Mouse (Mus musculus) activated CD4-positive, CD25-positive, alpha-beta regulatory T cell, adult 4 months (primary cell): ENCODE results near the gene Adam12. TPM values are rescaled to one million over a fixed set of nuclear protein-coding genes. Genes with fewer than 3 reads are reported as not detected.

Source experiments
- ATAC-seq: one replicate; pipeline ENCODE4 v1.8.0; 2017
- polyA plus RNA-seq, 2 experiments: library from polyadenylated mRNA; unstranded; fragments of 100-300 nt; shearing (Covaris generic); gene quantifications; one replicate each; pipeline ENCODE4 v1.2.1; 2017

Gene Adam12
- polyA plus RNA-seq, 2 experiments from 2014 or later: 1.3 to 1.7 TPM

DNA sequence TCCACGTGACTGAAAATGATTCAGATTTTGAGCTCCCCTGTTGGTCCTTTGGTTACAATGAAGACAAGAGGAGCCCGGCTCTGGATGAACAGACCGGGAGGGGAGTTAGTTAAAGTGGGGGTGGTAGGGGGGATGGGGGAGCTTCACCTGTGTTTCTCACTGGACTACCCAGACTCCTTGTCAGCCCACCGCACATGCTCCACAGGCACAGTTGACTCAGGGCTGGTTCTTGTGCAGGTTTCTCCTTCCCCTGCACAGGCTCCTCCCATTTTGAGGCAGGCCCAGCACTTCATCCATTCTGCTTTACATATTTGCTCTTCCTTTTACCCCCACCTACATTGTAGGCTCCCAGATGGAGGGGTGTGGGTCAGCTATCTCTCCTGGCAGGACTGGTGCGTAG is 369.2 kb downstream of the Adam12 start:
- ATAC-seq: no peak

GRCm38 (mm10) chr7:133862233-133862632 is 369.7 kb downstream of the Adam12 start:
- no peak for ATAC-seq

DNA sequence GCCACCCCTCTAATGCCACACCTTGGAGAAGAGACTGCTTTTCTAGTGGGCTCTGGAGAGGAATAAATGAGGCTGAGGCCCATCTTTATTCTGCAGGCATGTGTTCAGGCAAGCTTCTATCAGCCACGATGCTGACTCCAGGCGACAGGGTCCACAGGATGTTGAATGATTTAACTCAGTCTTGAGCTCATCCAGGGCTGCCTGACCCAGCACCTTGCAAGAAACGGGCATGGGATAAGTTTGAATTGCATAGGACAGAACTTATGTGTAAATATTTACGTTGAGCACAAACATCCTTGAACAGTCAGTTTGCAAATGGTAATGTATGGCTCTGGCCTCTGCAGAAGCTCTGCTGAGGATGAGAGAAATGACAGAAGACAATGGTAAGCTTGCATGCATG is 372.4 kb downstream of the Adam12 start:
- no peak for ATAC-seq

DNA sequence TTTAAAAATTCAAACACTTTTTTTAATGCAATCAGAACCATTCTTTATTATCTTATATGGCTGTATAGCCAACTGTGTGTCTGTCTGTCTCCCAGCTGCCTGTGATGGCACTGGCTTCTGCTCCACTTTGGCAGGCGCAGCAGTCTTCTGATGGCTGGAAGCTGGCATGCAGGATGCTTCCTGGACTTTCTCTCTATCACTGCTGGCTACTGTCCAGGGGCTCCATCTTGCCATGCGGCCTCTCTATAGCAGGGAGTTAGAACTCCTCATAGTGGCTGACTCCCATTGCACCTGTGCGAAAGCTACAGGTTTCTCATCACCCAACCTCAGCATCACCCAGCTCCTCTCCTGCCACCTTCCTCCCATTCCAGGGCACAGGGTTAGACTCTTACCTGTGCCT is 373.4 kb downstream of the Adam12 start:
- ATAC-seq: no peak

GRCm38 (mm10) chr7:133856278-133856677 is 375.7 kb downstream of the Adam12 start:
- no peak for ATAC-seq

- ATAC-seq: no peak
Measured at GRCm38 (mm10) chr7:133850735-133851134, 381.2 kb downstream of the Adam12 start.

DNA sequence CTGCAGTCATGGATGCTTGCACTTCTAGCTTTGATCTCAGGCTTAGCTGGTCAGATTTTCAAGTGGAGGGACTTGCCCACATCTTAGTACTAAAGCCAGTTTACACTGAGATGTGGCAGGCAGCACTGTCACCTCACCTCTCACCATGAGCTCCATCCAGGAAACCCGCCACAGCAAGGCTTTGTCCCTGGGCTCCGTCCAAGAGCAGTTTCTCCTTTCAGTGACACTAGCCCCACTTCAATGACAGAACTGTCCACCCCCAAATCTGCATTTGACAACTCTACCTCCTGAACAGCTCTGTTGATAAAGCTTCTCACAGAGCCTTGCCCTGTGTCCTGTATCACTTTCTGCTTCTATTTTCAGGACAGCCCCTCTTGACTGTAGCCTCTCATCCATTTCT is 383.8 kb downstream of the Adam12 start:
- no peak for ATAC-seq

DNA sequence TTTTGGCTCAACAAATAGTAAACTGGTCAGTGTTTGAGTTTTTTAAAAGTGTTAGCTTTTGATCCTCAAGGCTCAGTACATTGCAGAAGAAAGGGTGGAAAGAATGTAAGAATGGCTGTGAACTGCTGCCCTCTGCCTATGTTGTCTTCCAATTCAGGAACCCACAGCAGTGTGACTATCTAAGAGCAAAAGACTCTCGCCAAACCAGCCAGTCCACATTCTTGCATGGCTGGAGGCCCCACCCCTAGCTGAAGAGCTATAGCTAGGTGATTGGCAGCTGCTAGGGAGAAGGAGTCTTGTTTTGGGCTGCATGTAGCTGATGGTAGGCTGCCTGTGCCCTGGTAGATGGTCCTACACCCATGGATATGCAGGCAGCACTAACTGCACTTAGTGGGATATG is 384.8 kb downstream of the Adam12 start:
- no peak for ATAC-seq

GRCm38 (mm10) chr7:133842079-133842478 is 389.9 kb downstream of the Adam12 start:
- ATAC-seq: no peak

DNA sequence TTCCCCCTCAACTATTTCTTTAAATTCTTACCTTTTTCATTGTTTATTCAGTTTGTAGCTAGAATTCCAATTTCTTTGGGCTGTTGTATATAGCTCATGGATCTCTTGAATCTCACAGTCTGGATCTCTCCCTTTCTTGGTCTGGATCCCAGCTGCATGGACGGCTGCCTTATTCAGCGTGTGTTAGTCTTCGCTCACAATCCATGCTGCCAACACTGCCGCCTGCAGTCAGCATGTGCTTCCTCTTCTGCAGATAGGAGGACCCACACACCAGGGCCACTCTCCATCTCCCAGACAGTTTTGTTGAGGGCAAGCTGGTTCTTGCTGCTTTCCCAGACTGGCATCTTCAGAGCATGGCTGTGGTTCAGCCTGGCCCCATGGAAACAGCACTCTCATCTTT is 392.4 kb downstream of the Adam12 start:
- ATAC-seq: no peak

Other genes starting within 250 kb of the Adam12 start
- gene D7Ertd443e, start 153.5 kb upstream of the Adam12 start, polyA plus RNA-seq: not detected